Mouse (Mus musculus) kidney, adult 18-20 months (tissue): ENCODE data around the gene Ammecr1.

ENCODE experiments used
- DNase-seq: peaks from one replicate; pipeline ENCODE4 v3.0.0; 2021

Gene Ammecr1

DNA sequence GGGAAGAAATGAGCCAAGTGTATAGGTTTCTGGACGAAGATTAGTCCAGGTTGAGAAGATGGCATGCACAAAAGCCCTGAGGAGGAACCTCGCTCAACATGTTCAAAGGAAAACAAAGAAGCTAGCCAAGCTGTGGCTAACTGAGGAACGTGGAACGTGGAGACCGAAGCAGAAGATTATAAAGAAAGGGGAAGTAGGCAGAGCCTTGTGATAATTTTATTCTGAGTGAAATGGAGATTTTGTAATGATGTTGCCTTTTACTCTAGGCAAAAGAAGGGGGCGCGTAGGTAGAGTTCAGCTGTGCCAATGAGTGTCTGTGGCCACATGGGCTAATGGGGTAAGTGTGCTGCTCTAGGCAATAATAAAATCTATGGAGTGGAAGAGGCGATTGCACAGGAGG, 62.7 kb downstream of the Ammecr1 start:
- DNase-seq, result no peak

GRCm38 (mm10) chrX:142902599-142902998, 63.9 kb downstream of the Ammecr1 start:
- no peak for DNase-seq

- DNase-seq, result no peak
Observed at GRCm38 (mm10) chrX:142901915-142902314, 64.6 kb downstream of the Ammecr1 start.

GRCm38 (mm10) chrX:142898295-142898887, 68.1 kb downstream of the Ammecr1 start:
- DNase-seq, result no peak

DNA sequence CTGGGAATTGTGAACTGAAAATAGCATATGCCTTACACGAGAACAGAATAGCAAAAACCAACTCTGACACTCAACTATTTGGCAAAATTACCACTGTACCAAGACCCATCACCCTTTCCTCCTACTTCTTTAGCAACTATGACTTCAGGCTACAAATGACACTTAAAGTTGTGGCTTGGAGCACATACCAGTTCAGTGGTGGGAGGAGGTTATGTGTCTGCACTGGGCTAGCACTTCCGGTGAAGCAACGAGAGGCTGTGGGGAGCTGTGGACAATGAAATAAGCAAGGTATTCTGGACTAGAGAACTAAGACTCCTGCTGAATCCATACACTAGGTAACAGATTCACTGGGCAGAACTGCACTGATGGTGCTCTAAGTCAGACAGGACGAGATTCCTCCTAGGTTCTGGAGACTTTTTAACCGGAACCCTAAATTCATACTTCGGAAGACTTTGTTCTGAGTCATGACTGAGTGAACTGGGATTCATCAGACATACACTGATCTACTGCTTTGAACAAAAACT, 69.0 kb downstream of the Ammecr1 start:
- DNase-seq, result no peak

DNA sequence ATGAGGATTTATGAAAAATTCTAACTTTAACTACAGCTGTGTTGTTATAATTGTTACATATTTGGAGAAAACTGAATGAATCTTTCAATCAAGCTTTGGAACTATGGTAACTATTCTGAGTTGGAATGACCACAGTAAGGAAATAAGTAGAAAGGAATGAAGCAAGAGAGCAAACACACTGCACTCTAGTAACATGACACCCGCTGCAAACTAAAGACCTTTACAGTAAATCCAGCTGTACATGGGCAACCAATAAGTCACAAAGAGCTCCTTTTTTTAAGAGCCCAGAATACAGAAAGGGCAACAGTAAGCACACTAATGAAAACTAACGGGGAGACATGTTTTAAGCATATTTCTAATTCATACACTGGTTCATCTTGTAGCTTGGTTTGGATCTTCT, 71.2 kb downstream of the Ammecr1 start:
- DNase-seq, result no peak

- DNase-seq, result no peak
Observed at GRCm38 (mm10) chrX:142885962-142886361, 80.6 kb downstream of the Ammecr1 start.

GRCm38 (mm10) chrX:142883593-142883992, 82.9 kb downstream of the Ammecr1 start:
- no peak for DNase-seq

DNA sequence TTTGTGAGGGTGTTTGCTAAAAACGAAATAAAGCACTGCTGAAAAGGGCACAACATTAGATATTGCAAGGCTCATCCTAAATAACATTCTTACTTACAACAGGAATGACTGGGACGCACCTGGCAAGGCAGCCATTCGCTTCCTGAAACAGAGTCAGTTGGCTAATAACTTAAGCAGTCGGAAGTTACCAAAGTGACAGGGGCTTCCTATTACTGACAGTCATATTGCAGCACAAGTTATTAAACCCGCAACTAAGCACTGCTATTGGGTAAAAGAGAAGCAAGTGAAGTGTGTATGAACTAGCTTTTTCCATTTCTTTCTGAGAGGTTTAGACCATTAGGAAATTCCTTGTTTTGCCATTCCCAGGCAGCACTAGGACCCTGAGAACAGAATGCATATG, 84.3 kb downstream of the Ammecr1 start:
- no peak for DNase-seq

DNA sequence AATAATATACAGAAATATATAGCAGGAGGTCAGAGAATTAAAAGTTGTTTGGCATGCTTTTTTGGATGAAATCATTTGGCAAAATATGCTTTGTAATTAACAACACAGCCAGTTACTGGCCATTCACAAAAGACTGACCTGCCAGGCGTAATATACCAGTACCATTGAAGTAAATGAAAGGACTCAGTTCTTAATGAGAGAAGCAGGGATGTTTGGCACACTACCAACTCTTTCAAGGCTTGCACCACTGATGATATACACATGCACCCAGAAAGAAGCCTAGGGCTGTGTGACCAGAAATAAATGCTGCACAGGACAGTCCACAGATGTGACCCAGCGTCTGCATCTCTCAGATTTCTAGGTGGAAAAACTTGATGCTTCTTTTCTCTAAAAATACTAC, 96.7 kb downstream of the Ammecr1 start:
- DNase-seq, result no peak

GRCm38 (mm10) chrX:142848032-142848431, 118.5 kb downstream of the Ammecr1 start:
- no peak for DNase-seq

GRCm38 (mm10) chrX:142846266-142846665, 120.3 kb downstream of the Ammecr1 start:
- no peak for DNase-seq

DNA sequence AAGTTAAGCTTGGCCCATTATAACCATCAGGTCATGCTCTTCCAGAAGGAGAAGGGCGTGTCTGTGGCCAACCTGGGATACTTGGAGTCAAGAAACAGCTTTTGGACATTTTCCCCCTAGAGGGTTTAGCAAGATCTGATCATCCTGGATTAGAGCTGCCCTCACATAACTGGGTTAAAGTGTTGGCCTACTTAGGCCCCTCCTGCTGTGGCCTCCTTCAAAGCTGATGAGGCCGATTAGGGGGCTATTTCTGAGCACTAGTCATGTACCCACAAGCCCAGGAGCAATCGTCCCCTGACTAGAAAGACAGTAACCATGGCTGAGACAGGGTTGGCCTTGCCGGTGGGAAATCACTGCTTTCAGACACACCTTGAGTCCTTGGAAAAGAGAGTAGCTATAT, 124.6 kb downstream of the Ammecr1 start:
- DNase-seq, result no peak

DNA sequence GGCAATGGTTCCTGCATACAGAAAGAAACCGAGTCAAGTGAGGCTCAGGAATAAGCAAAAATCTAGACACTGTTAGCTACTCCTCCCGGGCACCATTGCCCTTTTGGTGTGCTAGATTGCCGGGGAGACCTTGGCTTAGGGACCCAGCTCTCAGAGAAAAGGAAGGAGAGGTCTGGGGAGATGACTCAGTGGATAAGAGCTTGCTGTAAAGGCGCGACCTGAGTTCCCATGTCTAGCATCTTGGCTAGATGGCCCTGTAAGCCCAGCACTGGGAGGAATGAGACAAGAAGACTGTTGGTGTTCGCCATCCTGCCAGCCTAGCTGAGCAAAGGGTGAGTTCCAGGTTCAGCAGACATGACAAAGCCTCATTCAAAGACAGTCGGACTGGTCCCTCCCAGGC, 127.1 kb downstream of the Ammecr1 start:
- no peak for DNase-seq

DNA sequence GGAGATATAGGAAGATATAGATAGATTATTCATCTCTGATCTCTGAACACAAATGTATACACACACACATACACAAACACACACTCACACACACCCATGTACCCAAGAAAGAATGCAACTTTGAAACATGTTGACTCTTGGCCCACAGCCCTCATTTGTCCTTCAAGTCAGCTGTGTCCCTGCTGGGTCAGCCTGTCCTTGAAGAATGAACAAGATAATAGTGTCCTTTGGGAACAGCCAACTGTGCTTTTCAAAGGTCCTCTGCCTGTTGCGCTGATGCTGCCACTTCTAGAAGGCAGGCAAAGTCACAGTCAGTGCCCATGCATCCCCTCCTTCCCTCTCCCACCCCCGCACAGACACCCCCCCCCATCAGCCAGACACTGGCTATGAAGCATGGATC, 127.7 kb downstream of the Ammecr1 start:
- DNase-seq, result no peak

GRCm38 (mm10) chrX:142837316-142837715, 129.2 kb downstream of the Ammecr1 start:
- no peak for DNase-seq

- DNase-seq, result no peak
Observed at GRCm38 (mm10) chrX:142836399-142836798, 130.1 kb downstream of the Ammecr1 start.

DNA sequence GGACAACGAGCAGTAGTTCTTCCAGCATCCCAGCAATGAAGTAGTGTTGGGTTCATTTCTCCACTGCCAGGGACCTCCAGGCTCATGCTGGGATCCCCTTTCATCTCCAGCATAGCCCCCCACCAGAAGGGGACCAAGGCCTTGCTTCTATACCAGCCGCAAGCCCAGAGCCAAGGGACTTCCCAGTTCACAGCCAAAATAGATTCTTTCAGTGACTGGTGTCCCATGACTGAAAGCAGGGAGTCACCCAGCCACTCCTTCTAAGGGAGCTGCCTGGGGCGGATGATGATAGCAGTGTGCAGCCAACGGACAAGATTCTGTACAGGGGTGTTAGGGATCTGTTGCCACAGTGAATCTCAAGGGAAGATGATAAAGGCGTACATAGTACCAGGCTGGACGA, 131.7 kb downstream of the Ammecr1 start:
- DNase-seq, result no peak

DNA sequence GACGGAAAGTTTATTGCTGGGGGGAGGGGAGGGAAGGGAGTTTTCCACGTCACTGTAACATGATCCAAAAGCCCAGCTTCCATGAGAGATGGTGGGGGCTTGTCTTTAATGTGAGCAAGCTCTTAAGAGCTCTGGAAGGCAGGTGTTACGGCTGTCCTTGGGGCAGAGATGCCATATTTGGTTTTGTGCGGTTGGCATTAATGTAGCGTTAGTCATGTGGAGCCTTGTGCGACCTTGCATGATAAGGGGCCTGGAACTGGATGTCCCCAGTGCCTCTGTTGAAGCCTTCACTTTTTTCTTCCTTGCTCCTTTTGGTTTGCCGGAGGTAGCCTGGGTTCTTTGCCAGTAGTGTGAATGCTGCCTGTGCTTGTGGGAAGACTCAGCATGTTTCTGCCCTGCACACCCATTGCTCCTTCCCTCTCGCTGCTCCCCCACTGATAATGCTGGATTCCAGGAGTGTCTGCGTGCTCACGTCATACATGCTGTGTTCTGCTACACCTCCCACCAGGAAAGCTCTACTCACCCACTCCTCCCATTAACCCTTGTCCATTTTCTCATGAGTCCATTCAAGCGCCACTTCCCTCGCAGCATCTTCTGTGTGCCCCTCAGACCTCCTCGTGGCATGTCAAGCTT, 133.2 kb downstream of the Ammecr1 start:
- no peak for DNase-seq

GRCm38 (mm10) chrX:142832221-142832620, 134.3 kb downstream of the Ammecr1 start:
- DNase-seq, result no peak

- DNase-seq, result no peak
Observed at GRCm38 (mm10) chrX:142830572-142830971, 136.0 kb downstream of the Ammecr1 start.

- no peak for DNase-seq
Observed at GRCm38 (mm10) chrX:142829866-142830470, 136.6 kb downstream of the Ammecr1 start.

DNA sequence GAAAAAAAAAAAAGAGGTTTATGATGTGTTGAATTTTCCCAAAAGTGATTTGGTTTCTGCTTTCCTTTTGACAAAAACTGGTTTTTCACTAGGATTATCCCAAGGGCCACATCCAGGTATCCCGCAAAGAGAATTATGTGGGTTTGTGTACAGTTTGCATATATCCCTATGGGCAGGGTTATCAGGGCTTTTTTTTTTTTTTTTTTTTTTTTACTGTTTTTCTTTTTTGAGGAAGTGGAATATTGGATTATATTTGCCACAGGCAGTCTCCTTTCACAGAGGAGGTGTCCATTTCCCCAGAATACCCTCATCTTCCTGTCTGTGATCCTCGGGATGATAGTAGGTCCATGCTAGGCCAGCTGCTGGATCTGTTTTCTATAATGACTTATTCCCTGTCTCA, 137.3 kb downstream of the Ammecr1 start:
- DNase-seq, result no peak

DNA sequence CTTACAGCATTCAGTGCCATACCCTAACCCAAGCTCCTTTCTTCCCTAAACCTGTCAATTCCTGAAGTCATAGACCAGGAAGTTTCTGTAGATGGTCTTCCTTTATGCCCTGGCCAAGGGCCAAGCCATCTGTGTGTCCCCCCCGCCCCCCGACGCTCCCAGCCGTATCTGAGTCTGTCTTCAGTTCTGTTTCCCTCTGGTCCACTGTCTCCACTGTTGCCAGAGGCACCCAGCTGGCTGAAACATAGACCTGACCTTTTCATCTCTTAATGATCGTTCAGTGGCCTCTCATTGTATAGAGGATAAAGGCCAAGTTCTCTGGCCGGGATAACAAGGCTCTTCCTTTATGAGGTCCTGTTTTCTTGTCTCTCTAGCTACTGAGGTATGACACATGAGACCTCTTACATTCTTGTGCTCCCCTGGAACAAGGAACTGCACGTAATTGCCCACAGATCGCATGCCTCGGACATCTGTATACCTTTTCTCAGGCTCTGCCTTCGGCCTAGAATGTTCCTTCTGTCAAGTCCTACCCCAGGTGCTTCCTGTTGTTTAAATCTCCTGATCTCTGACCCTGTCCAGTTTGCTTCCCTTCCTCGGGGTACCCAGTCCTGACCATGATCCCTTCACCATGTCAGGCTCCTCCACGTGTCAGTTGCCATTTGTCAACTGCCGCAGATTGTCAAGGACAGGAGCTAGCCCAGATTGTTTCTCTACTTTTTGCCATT, 138.2 kb downstream of the Ammecr1 start:
- no peak for DNase-seq
